Mouse (Mus musculus): ENCODE results near the gene Vmn1r181. TPM values are rescaled to one million over a fixed set of nuclear protein-coding genes. Genes with fewer than 3 reads are reported as not detected.

Gene Vmn1r181
- polyA plus RNA-seq (2021; fragmentation: Nextera tagmentation) = not detected in 2 replicates
- long read RNA-seq, experiment 1 = 0 reads
- long read RNA-seq, experiment 2 = 0 reads

GRCm38 (mm10) chr7:23974315-23974714 lies at the start of gene Vmn1r181:
Gene Vmn1r181, plus strand, starts transcription at chr7:23974615.

DNA sequence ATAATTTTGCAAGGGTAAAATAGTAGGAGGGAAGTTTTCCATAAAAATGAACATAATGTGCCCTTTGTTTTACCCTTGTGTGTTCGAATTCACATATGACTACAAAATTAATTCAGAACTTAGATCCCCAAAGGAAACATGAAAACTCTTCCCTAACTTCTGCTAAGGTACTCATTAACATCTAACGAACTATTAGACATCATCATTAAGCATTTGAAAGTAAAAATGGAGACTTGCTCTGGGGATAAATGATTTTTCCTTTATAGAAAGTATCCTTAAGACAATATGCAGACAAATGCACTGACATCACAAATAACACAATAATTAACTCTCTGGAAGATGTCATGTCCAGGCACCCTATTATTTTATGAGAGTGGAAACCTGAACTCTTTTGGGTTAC lies 47.7 kb upstream of the Vmn1r181 start, which contains the start of gene Vmn1r179:
Vmn1r179 (plus strand) TSS at position 301 of the 400 bp plus-strand sequence.

DNA sequence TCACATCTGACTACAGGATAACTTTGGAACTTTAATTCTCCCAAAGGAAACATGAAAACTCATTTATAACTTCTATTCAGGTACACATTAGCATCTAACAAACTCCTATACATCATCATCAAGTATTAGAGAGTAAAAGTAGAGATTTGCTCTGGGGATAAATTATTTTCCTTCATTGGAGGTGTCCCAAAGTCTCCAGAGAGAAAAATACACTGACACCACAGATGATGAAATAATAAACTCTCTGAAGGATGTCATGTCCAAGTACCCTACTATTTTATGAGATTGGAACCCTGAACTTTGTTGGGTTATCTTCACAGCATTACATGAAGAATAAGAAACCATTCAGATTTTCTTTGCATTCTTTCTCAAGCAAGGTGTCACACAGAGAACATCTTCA lies 24.1 kb upstream of the Vmn1r181 start, which contains the start of gene Vmn1r180:
Vmn1r180 (plus strand) TSS at position 301 of the 400 bp plus-strand sequence.

DNA sequence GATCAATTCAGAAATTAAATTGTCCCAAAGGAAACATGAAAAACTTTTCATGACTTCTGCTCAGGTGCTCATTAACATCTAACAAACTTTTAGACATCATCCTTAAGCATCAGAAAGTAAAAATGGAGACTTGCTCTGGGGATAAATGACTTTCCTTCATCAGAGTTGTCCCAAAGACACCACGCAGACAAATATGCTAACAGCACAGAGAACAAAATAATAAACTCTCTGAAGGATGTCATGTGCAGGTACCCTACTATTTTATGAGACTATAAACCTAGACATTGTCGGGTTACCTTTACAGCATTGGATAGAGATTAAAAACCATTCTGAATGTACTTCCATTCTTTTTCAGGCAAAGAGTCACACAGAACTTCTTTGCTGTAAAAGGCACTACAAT lies 27.0 kb downstream of the Vmn1r181 start, which contains the start of gene V1rd19:
V1rd19 (plus strand) TSS at position 301 of the 400 bp plus-strand sequence.

Other genes with a start within 250 kb of the Vmn1r181 start
- not detected in 2 replicates for gene Vmn1r174, start 222.3 kb upstream of the Vmn1r181 start, polyA plus RNA-seq (2021; fragmentation: Nextera tagmentation)
- not detected in 2 replicates for gene Vmn1r175, start 164.0 kb upstream of the Vmn1r181 start, polyA plus RNA-seq (2021; fragmentation: Nextera tagmentation)
- gene Vmn1r176, start 137.2 kb upstream of the Vmn1r181 start, polyA plus RNA-seq (2021; fragmentation: Nextera tagmentation) = not detected in 2 replicates
- gene Vmn1r177, start 108.2 kb upstream of the Vmn1r181 start, polyA plus RNA-seq (2021; fragmentation: Nextera tagmentation) = not detected in 2 replicates
- gene Vmn1r178, start 82.6 kb upstream of the Vmn1r181 start, polyA plus RNA-seq (2021; fragmentation: Nextera tagmentation) = not detected in 2 replicates
- gene Vmn1r179, start 47.6 kb upstream of the Vmn1r181 start, polyA plus RNA-seq (2021; fragmentation: Nextera tagmentation) = 0.03 TPM in 1 of 2 replicates, not detected in the other
- not detected in 2 replicates for gene Vmn1r180, start 24.0 kb upstream of the Vmn1r181 start, polyA plus RNA-seq (2021; fragmentation: Nextera tagmentation)
- not detected in 2 replicates for gene V1rd19, start 27.1 kb downstream of the Vmn1r181 start, polyA plus RNA-seq (2021; fragmentation: Nextera tagmentation)
- gene Vmn1r183, start 78.6 kb downstream of the Vmn1r181 start, polyA plus RNA-seq (2021; fragmentation: Nextera tagmentation) = not detected in 2 replicates
- gene Zfp180, start 107.3 kb downstream of the Vmn1r181 start, polyA plus RNA-seq (2021; fragmentation: Nextera tagmentation) = 24.4 and 27.1 TPM in 2 replicates
- 2.7 and 3.6 TPM in 2 replicates for gene Zfp112, start 137.7 kb downstream of the Vmn1r181 start, polyA plus RNA-seq (2021; fragmentation: Nextera tagmentation)
- gene Zfp235, start 159.6 kb downstream of the Vmn1r181 start, polyA plus RNA-seq (2021; fragmentation: Nextera tagmentation) = 12.2 and 13.5 TPM in 2 replicates
- gene Zfp114, start 200.4 kb downstream of the Vmn1r181 start, polyA plus RNA-seq (2021; fragmentation: Nextera tagmentation) = 0.93 and 0.98 TPM in 2 replicates
- gene Zfp111, start 236.8 kb downstream of the Vmn1r181 start, polyA plus RNA-seq (2021; fragmentation: Nextera tagmentation) = 1.6 TPM in 2 replicates

All from left cerebral cortex, adult 6 months (tissue).